Mouse (Mus musculus): ENCODE results near the gene Ubxn11.
"Not testable (repeated sequence)": the region's sequence is repeated elsewhere in the genome, so short reads cannot be mapped to it uniquely, and the experiment has no call there.

Ubxn11 gene

GRCm38 (mm10) chr4:134138857-134139256 is 36.5 kb downstream of the Ubxn11 start:
- no peak for DNase-seq (ENCODE audit: low spot score in 2 of 2)

- not testable (repeated sequence) for DNase-seq (ENCODE audit: low spot score in 2 of 2)
Measured at GRCm38 (mm10) chr4:134144297-134144696, 41.9 kb downstream of the Ubxn11 start.

- no peak for DNase-seq (ENCODE audit: low spot score in 2 of 2)
Measured at GRCm38 (mm10) chr4:134149389-134149788, 47.0 kb downstream of the Ubxn11 start.

GRCm38 (mm10) chr4:134152112-134152511 is 49.7 kb downstream of the Ubxn11 start:
- no peak for DNase-seq (ENCODE audit: low spot score in 2 of 2)

GRCm38 (mm10) chr4:134153656-134154055 is 51.3 kb downstream of the Ubxn11 start:
- DNase-seq (ENCODE audit: low spot score in 2 of 2) = no peak

GRCm38 (mm10) chr4:134154354-134154753 is 52.0 kb downstream of the Ubxn11 start:
- DNase-seq (ENCODE audit: low spot score in 2 of 2) = no peak

- DNase-seq (ENCODE audit: low spot score in 2 of 2) = no peak
Measured at GRCm38 (mm10) chr4:134155531-134155930, 53.2 kb downstream of the Ubxn11 start.

GRCm38 (mm10) chr4:134155961-134156465 is 53.6 kb downstream of the Ubxn11 start:
- no peak for DNase-seq (ENCODE audit: low spot score in 2 of 2)

- no peak for DNase-seq (ENCODE audit: low spot score in 2 of 2)
Measured at GRCm38 (mm10) chr4:134156744-134157143, 54.4 kb downstream of the Ubxn11 start.

- no peak for DNase-seq (ENCODE audit: low spot score in 2 of 2)
Measured at GRCm38 (mm10) chr4:134157558-134157957, 55.2 kb downstream of the Ubxn11 start.

GRCm38 (mm10) chr4:134158774-134159173 is 56.4 kb downstream of the Ubxn11 start:
- no peak for DNase-seq (ENCODE audit: low spot score in 2 of 2)

GRCm38 (mm10) chr4:134160071-134160470 is 57.7 kb downstream of the Ubxn11 start:
- peak in 1 of 2 experiments; percentile 10 for DNase-seq (ENCODE audit: low spot score in 2 of 2)

GRCm38 (mm10) chr4:134164591-134164990 is 62.2 kb downstream of the Ubxn11 start:
- no peak for DNase-seq (ENCODE audit: low spot score in 2 of 2)

- no peak for DNase-seq (ENCODE audit: low spot score in 2 of 2)
Measured at GRCm38 (mm10) chr4:134165024-134165423, 62.7 kb downstream of the Ubxn11 start.

- DNase-seq (ENCODE audit: low spot score in 2 of 2) = no peak
Measured at GRCm38 (mm10) chr4:134165548-134166465, 63.4 kb downstream of the Ubxn11 start.

GRCm38 (mm10) chr4:134166906-134167305 is 64.5 kb downstream of the Ubxn11 start:
- no peak for DNase-seq (ENCODE audit: low spot score in 2 of 2)

- no peak for DNase-seq (ENCODE audit: low spot score in 2 of 2)
Measured at GRCm38 (mm10) chr4:134172391-134172790, 70.0 kb downstream of the Ubxn11 start.

Data from frontal cortex, postnatal 10 days (tissue).